Mouse (Mus musculus) liver, embryonic 14.5 days (tissue): ENCODE data around the gene Rhbdf2. TPM values are rescaled to one million over a fixed set of nuclear protein-coding genes. Genes with fewer than 3 reads are reported as not detected.

Source experiments
- ATAC-seq: fragments of 200-750 bp; cut with Nextera tagmentation; 2 replicates; pipeline ENCODE4 v1.8.0; 2017; ENCODE audit warnings: moderate number of reproducible peaks, mild to moderate bottlenecking, moderate library complexity; ENCODE audit not compliant: insufficient read depth
- DNase-seq, 3 experiments: peaks; one replicate each; pipeline ENCODE4 v3.0.0-alpha.2; 2012 to 2013; ENCODE audit warnings: low read depth in 3 of 3, low spot score in 3 of 3
- H3K27ac ChIP-seq: fragments of 300-500 bp; sonication (generic); 2 replicates; pipeline ENCODE4 v1.5.1; 2014; ENCODE audit warnings: moderate library complexity, mild to moderate bottlenecking, control low read depth, inconsistent platforms
- H3K27me3 ChIP-seq: fragments of 300-500 bp; sonication (generic); 2 replicates; pipeline ENCODE4 v1.6.1; 2014; ENCODE audit warnings: mild to moderate bottlenecking, low read length, moderate library complexity; ENCODE audit not compliant: control insufficient read depth, insufficient read depth
- H3K36me3 ChIP-seq: fragments of 300-500 bp; sonication (generic); replicated peaks from 2 replicates; pipeline ENCODE4 v1.6.1; 2014; ENCODE audit warnings: low read depth; ENCODE audit not compliant: control insufficient read depth, insufficient read depth
- H3K4me1 ChIP-seq, 2 experiments: fragments of 200-500 bp in 1 of 2; fragments of 300-500 bp in 1 of 2; sonication (generic) in 1 of 2; replicated peaks; 2 replicates each; pipeline ENCODE4 v1.6.1; 2012 to 2014; ENCODE audit warnings: antibody characterized with exemption in 1 of 2, inconsistent platforms in 1 of 2, low read length in 1 of 2; ENCODE audit not compliant: control insufficient read depth in 2 of 2, insufficient read depth in 2 of 2
- H3K4me2 ChIP-seq: fragments of 300-500 bp; sonication (generic); 2 replicates; pipeline ENCODE4 v1.6.1; 2014; ENCODE audit warnings: low read depth, mild to moderate bottlenecking, control low read depth, moderate library complexity
- H3K4me3 ChIP-seq, 2 experiments: fragments of 200-500 bp in 1 of 2; fragments of 300-500 bp in 1 of 2; sonication (generic) in 1 of 2; 2 replicates each; pipeline ENCODE4 v1.5.1; 2012 to 2014; ENCODE audit warnings: low read depth in 2 of 2, low read length in 2 of 2, mild to moderate bottlenecking in 2 of 2, control low read depth in 1 of 2, inconsistent platforms in 1 of 2, moderate library complexity in 1 of 2; ENCODE audit not compliant: insufficient read depth in 1 of 2
- H3K9ac ChIP-seq: fragments of 300-500 bp; sonication (generic); replicated peaks from 2 replicates; pipeline ENCODE4 v1.6.1; 2014; ENCODE audit warnings: mild to moderate bottlenecking, control low read depth, moderate library complexity
- H3K9me3 ChIP-seq: fragments of 300-500 bp; sonication (generic); 2 replicates; pipeline ENCODE4 v1.6.1; 2016; ENCODE audit warnings: low read length, mixed read lengths; ENCODE audit not compliant: control insufficient read depth
- CTCF ChIP-seq: IDR thresholded peaks from 2 replicates; pipeline ENCODE4 v1.5.1; 2016; ENCODE audit warnings: antibody characterized with exemption, low read depth, control low read depth
- EP300 ChIP-seq: IDR thresholded peaks from 2 replicates; pipeline ENCODE4 v1.6.1; 2016; ENCODE audit warnings: antibody characterized with exemption, low read depth
- WGBS: fragments of 180-500 bp; shearing (Covaris S2); extraction: QIAGEN DNeasy Blood & Tissue Kit; methylation state at CpG from one replicate; pipeline ENCODE4 v1.1.7; 2014; ENCODE audit not compliant: insufficient replicate concordance; 5-methylcytosine and 5-hydroxymethylcytosine counted together
- polyA plus RNA-seq, 2 experiments: library from polyadenylated mRNA; depleted of rRNA in 1 of 2; stranded (reverse) in 1 of 2; unstranded in 1 of 2; fragments of >200 nt; fragmentation: Nextera tagmentation in 1 of 2; extraction: Ambion mirVana in 1 of 2; gene quantifications; 2 replicates each; pipeline versions ENCODE4 v1.2.1 to v1.2.3; 2012 to 2014

Gene Rhbdf2
- polyA plus RNA-seq, 2 experiments = 3.8 to 8.3 TPM

DNA sequence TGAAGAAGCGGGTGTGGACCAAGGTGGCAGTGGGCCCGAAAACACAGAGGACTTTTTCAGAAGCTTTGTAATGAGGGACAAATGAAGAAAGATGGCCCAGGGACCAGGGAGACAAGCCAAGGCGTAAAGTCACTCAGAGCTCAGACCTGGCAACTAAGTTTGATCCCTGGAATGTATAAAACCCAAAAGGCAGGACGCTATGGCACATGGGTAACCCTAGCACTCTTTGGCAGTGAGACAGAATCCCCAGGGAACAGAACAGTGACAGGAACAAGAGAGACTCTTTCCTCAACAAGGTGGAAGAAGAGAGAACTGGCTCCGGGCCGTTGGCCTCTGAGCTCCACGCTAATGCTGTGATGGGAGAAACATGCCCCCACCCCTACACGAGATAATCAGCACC lies 24.0 kb upstream of the Rhbdf2 start:
- no peak for ATAC-seq
- 69% methylated on average over 8 of the region's 8 CpGs for WGBS
- TF ChIP-seq CTCF (no peak), EP300 (no peak)

DNA sequence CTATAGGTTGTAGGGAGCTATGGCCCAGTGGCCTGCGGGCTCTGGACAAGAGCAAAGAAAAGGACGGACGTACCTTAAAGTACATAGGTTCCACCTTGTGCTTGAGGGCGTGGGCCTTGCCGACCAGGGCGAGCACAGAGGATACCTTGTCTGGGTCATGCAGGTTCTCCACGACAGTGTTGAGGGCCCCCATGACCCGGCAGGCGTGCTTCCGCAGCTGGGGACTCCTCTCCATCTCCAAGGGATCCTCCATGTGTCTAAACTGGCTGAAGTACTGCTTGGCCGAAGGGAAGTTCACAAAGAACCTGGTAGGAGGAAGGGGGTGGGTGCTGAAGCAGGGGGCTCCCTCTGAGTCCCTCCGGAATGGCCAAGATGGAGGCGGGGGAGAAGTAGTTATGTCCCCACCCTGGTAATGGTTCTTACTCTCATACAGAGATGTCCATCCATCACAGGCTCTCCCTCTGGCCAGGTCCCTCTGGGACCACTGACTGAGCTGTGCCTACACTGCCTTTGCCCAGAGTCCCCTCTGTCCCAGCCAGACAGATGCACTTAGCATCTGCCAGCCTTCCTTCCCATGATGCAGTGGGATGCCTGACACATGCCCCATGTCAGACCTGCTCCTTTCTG lies 23.0 kb upstream of the Rhbdf2 start:
- H3K27me3 ChIP-seq = peaks cover 32% of the 10 kb centered on the region
- no peak for DNase-seq
- no peaks in the 10 kb centered on the region for H3K36me3 ChIP-seq
- H3K9me3 ChIP-seq = no peaks in the 10 kb centered on the region
- no peak for TF ChIP-seq EP300
- TF ChIP-seq CTCF = no peak
- peaks cover 2 to 10% of the 10 kb centered on the region in 2 experiments; a peak in 3 of 4 replicates for H3K4me1 ChIP-seq
- H3K9ac ChIP-seq = no peak overlapping the region
- H3K27ac ChIP-seq = no peak overlapping the region
- no peak overlapping the region for H3K4me2 ChIP-seq
- H3K4me3 ChIP-seq = no peak overlapping the region
- ATAC-seq = no peak
- 83% methylated on average over 13 of the region's 13 CpGs for WGBS

More for the DNA sequence above, 24.0 kb upstream of the Rhbdf2 start:
- Histone ChIP-seq H3K27ac (no peak overlapping the region), H3K36me3 (no peaks in the 10 kb centered on the region), H3K27me3 (peaks cover 35% of the 10 kb centered on the region), H3K9ac (no peak overlapping the region), H3K4me2 (no peak overlapping the region), H3K4me3 (no peak overlapping the region), H3K9me3 (no peaks in the 10 kb centered on the region), H3K4me1 (peaks cover 2 to 10% of the 10 kb centered on the region in 2 experiments; a peak in 3 of 4 replicates)
- no peak for DNase-seq

DNA sequence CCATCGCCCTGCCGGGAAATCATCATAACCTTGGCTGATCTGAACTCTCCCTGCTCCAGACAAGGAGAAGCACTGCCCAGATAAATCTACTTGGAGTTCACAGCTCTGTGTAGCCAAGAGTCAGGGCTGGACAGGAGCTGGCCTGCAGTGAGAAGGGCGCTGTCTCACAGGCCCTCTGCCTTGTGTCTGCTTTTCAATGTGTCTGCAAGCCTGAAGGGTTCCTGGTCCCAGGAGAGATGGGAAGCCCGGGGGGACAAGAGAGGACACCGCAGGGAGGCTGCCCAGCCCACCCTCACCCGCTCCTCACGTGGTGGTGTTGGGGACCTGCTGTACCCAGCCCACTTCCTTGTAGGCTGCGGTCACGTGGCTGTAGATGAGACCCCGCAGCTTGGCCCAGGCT lies 22.2 kb upstream of the Rhbdf2 start:
- H3K36me3 ChIP-seq = no peaks in the 10 kb centered on the region
- WGBS = 66% methylated on average over 10 of the region's 10 CpGs
- H3K4me3 ChIP-seq = no peak overlapping the region
- peaks cover 2 to 10% of the 10 kb centered on the region in 2 experiments; a peak in 3 of 4 replicates for H3K4me1 ChIP-seq
- H3K4me2 ChIP-seq = no peak overlapping the region
- ATAC-seq (no peak), DNase-seq (no peak)
- H3K9me3 ChIP-seq = no peaks in the 10 kb centered on the region
- peaks cover 23% of the 10 kb centered on the region for H3K27me3 ChIP-seq
- H3K9ac ChIP-seq = no peak overlapping the region
- TF ChIP-seq CTCF = no peak
- no peak for TF ChIP-seq EP300
- no peak overlapping the region for H3K27ac ChIP-seq

- Histone ChIP-seq H3K4me2 (no peak overlapping the region), H3K9ac (no peak overlapping the region), H3K4me1 (peaks cover 2 to 10% of the 10 kb centered on the region in 2 experiments; a peak in 3 of 4 replicates), H3K4me3 (no peak overlapping the region), H3K27me3 (peaks cover 17% of the 10 kb centered on the region), H3K27ac (no peak overlapping the region), H3K36me3 (no peaks in the 10 kb centered on the region), H3K9me3 (no peaks in the 10 kb centered on the region)
- DNase-seq (no peak), ATAC-seq (no peak)
- 63% methylated on average over 18 of the region's 18 CpGs for WGBS
- TF ChIP-seq EP300 = no peak
- TF ChIP-seq CTCF = no peak
Measured at GRCm38 (mm10) chr11:116648213-116648921, 21.5 kb upstream of the Rhbdf2 start.

DNA sequence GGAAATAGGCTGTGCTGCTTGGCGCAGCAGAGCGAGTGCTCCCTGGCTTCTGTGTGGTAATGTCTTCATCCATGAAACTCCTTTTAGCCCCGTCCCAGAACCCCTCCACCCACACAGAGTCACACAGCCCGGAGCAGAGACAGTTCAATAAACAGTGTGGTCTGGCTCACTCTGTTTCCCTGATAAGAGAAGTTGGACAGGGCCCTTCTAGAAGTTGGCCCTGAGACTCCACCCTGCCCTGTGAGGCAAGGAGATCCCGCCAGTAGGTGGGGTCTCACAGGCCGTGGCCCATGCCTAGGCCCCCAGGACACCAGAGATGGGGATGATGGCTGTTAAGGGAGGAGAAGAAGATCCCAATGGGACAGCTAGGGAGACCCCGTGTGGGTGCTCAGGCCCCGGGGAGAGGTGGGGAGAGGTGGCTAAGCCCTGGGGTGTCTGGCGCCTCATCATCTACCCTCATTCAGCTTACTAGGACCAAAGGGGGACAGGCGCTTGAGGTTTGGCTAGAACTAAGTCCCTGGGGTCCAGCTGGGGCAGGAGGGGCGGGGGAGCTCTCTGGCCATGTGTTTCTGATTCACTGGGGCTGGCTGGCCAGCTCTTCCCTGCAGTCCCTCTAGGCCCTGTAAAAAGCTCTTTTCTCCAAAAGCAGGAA lies 20.6 kb upstream of the Rhbdf2 start:
- Histone ChIP-seq H3K27ac (no peak overlapping the region), H3K27me3 (peaks cover 8% of the 10 kb centered on the region), H3K9ac (0 out of 2 replicates have a peak overlapping the region, but pooled peaks have one; percentile 5), H3K36me3 (no peaks in the 10 kb centered on the region), H3K4me2 (peak overlapping the region; percentile 11; the same call in 1 of the 2 replicates), H3K4me1 (peaks cover 2 to 10% of the 10 kb centered on the region in 2 experiments; a peak in 3 of 4 replicates), H3K4me3 (no peak overlapping the region), H3K9me3 (no peaks in the 10 kb centered on the region)
- ATAC-seq = peak; percentile 82
- TF ChIP-seq CTCF = peak; percentile 39; the same call in 1 of the 2 replicates
- no peak for TF ChIP-seq EP300
- DNase-seq = no peak
- 29% methylated on average over 11 of the region's 11 CpGs for WGBS
